Mouse (Mus musculus): ENCODE data around the gene Nrxn1.

Nrxn1 gene

GRCm38 (mm10) chr17:90962904-90963531 lies 129.9 kb downstream of the Nrxn1 start:
- peak; percentile 52 for DNase-seq (ENCODE audit: low spot score)

DNA sequence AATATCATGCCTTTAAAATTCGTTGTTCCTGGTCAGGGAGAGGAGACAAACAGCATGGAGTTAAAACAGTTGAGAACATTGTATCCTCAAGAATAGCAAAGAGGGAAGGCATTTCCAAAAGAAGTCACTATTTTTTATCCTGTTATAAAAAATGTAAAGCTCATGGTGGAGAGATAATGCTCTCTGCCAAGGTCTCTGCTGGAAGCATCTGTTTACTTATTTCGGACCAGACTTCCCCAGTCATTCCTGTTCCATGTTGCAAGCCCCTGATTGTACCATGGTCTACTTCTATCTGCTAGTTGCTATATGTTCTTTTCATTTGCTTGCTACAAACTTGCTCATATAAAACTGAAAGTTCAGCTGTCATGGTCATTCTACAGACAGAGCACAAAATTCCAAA lies 137.7 kb downstream of the Nrxn1 start:
- no peak for DNase-seq (ENCODE audit: low spot score)

GRCm38 (mm10) chr17:90934929-90935328 lies 157.9 kb downstream of the Nrxn1 start:
- no peak for DNase-seq (ENCODE audit: low spot score)

DNA sequence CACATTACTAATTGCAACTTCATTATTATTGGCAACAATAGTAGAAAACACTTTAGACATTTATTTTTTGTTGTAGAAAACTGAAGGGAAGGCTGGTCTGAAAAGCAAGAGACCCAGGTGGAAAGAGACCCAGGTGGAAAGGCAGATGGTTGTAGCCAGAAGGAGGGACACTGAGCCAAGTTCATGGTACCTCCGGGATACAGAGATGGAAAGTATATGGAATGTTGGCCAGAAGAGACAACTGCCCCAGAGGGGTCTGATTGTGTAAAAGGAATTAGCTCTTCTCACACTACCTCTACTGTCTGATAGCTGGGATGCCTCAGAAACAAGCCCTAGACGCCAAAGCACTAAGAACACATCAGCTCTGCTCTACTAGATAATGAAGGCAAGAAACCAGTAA lies 179.6 kb downstream of the Nrxn1 start:
- DNase-seq (ENCODE audit: low spot score) = no peak

- DNase-seq (ENCODE audit: low spot score) = no peak
Observed at GRCm38 (mm10) chr17:90912746-90913145, 180.1 kb downstream of the Nrxn1 start.

DNA sequence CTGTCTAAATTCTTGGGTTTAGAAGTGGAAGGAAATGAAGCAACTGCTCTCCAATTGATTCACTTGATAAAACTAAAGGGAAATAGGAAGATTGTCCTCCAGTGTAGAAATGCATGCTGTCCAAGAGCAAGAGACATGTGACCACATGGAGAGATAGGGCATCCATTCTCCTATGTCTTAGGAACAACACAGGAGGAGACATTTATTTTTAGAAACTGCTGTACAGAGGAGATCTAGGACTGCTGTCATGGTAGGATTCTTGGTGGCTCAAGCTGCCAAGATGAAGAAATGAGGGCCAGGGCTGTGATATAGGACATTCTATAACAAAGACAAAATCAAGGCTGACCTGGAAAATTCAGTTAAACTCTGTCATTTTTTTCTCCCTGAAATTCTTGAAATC lies 180.5 kb downstream of the Nrxn1 start:
- no peak for DNase-seq (ENCODE audit: low spot score)

- DNase-seq (ENCODE audit: low spot score) = no peak
Observed at GRCm38 (mm10) chr17:90906118-90907093, 186.5 kb downstream of the Nrxn1 start.

- DNase-seq (ENCODE audit: low spot score) = no peak
Observed at GRCm38 (mm10) chr17:90905143-90905542, 187.7 kb downstream of the Nrxn1 start.

- DNase-seq (ENCODE audit: low spot score) = no peak
Observed at GRCm38 (mm10) chr17:90892327-90893259, 200.3 kb downstream of the Nrxn1 start.

DNA sequence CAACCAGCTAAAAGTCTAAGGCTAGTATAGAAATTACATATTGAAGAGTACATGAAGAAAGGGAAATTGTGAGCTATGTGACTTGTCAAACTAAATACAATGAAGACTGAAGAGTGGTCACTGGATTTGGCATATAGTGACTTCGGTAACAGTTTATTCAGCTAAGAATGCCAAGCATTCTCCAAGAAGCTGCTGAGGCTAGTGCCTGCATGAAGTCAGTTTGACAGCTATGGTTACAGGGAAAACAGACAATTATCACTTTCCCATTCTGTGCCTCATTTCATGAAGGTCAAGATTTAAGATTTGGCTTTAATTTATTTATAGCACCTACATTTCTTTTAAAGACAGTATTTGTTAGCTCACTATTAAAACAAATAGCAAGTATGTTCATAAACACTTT lies 201.2 kb downstream of the Nrxn1 start:
- no peak for DNase-seq (ENCODE audit: low spot score)

DNA sequence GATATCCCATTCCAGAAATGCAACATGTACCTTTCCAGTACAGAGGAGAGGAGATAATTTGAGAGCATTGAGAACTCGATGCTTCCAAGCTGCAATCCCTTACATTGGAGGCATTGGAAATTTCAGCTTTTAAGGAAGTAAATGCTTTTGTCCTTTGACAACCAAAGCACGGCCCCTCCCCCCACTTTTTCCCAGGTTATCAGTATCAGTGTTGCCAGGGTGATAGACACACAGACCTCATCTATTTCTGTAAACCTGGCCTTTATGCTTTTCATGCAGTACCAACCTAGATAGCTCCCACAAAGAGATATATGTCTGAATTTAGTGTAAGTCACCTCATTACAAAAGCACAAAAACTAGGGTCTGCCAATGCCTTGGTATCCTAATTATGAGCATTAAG lies 235.6 kb downstream of the Nrxn1 start:
- no peak for DNase-seq (ENCODE audit: low spot score)

- no peak for DNase-seq (ENCODE audit: low spot score)
Observed at GRCm38 (mm10) chr17:90843876-90844275, 249.0 kb downstream of the Nrxn1 start.

GRCm38 (mm10) chr17:90843072-90843611 lies 249.7 kb downstream of the Nrxn1 start:
- no peak for DNase-seq (ENCODE audit: low spot score)

- DNase-seq (ENCODE audit: low spot score) = no peak
Observed at GRCm38 (mm10) chr17:90837022-90837414, 255.9 kb downstream of the Nrxn1 start.

DNA sequence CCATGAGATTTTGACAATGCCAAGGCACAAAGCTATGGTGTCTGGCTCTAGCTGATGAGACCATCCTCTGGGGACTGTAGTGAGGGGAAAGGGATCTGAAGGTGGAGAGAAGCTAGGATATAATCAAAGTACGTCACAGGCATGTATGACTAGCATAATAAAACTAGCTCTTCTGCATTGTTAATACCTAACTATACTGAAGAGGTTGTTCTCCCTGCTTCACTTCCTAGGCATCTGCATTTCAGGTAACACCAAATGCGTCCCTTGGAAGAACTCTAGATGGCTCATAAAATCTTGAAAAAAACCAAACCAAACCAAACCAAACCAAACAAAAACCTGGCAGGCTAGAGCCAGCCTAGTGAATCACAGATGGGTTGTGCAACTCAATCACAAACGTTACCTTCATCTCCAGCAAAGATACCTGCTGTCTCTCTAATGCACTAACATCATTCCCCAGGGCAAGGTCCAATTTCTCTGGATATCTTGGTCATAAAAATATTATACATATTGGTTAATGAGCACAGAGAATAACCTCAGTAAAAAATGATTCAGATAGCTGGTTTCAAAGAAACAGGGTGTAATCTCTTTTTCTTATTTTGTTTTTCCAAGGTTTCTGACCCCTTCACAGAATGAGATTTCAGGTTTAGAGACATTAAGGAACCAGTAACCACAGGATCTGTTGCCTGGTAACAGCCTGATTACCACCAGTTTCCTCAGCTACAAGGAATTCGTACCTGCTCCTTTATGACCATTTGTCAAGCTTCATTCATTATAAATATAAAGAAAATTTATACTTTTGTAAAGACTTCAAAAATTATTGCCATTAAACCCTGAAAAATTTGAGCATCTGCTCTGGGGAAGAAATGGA lies 256.5 kb downstream of the Nrxn1 start:
- no peak for DNase-seq (ENCODE audit: low spot score)

GRCm38 (mm10) chr17:90818340-90818739 lies 274.5 kb downstream of the Nrxn1 start:
- no peak for DNase-seq (ENCODE audit: low spot score)

DNA sequence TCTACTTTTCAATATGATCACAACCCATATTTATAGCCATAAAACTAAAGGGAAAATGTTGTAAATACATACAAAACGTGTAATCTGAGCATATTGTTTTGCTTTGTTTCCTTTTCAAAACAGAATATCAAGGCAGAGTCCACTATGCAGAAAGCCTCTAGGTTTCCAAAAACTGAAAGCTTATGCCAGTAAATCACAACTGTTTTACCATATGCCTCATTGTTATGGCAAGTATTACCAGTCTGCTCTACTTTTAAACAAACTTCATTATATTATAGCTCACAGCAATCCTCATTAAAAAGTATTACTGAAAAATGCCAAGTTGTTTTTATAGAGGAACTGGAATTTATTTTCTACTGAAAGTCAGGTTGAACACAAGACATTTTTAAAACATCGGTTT lies 275.0 kb downstream of the Nrxn1 start:
- DNase-seq (ENCODE audit: low spot score) = no peak

GRCm38 (mm10) chr17:90815306-90815705 lies 277.6 kb downstream of the Nrxn1 start:
- no peak for DNase-seq (ENCODE audit: low spot score)

DNA sequence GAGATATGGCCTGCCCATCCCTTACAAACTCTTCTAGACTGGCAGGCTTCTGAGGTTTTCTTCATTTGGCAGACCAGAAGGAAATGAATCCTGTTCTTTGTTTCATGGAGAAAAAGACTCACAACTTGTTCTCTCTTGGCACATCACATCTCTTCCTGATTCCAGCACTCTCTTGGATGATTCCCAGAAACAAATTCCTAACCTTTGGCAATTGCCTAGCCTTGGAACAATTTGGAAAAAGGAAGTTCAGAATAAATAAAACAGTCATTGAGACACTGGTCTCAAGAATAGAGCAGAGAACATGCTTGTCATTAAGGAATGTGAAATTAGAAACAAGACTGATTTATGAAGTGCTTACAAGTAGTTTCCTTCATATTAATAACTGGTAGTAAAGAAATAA lies 279.1 kb downstream of the Nrxn1 start:
- no peak for DNase-seq (ENCODE audit: low spot score)

DNA sequence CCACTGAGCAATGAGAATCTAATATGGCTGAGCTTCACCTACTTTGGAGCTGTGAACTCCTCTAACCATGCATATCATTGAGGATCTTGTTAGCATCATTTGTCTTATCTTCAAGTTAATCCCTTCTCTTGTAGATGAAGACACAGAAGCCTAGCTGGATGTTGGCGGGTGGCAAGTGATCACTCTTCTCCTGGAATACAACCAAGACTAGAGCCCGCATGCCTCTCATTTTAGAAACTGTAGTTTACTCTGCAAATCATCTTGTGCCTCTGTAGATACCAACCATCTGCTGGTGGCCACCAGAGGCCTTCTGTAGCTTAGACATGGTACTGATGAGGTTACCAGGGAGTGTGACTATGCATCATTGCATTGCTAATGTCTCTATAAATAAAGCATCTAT lies 280.4 kb downstream of the Nrxn1 start:
- DNase-seq (ENCODE audit: low spot score) = no peak
